8 mouse cellular contexts compared by ENCODE assay signal in the genomic region with DNA sequence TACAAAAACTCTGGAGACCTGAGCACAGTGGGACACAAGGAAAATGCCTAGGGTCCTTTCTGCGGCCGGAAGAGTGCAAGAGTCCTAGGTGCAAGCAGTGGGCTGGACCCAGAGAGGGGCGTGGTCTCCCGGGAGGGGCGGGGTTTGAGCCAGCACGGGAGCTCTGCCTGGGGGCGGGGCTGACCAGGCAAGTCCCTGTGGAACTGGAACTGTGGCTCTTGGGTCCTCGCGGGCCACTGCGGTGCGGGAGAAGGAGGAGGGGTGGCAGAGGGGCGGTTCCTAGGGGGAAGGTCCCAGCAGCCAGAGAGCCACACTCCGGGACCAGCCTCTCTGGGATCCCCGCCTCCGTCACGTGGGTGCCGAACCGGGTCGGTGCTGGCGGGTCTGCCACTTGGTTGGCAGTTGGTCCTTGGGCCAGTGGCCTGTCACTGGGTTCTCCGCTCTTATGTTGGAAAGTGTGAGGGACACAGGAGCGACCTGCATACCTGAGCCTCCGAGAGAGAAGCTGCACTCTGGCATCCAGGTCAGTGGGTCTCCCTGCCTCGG. TPM values are rescaled to one million over a fixed set of nuclear protein-coding genes. Genes with fewer than 3 reads are reported as not detected.
DNase-seq lines count a peak whose midpoint lies in the region; ATAC-seq and TF ChIP-seq lines count a peak whose summit lies in the region.

A gene (plus strand): TSS at position 351 of the 546 bp plus-strand sequence.

- intact Hi-C loops in heart, postnatal 10 days (cut with DNase I), result loop anchor here (5.0 kb wide), 1 partner anchor 112 kb away; no protein-coding TSS in a partner anchor

- peak; percentile 94 for ATAC-seq in forebrain, embryonic 15.5 days (replicated peaks)
- ATAC-seq in liver, embryonic 14.5 days (ENCODE audit: insufficient read depth), result peak; percentile 87
- ATAC-seq in stomach, embryonic 14.5 days (ENCODE audit: insufficient number of reproducible peaks, insufficient read depth, low FRiP score, low read depth), result peak; percentile 98

- H3K27me3 ChIP-seq in CH12.LX (replicated peaks), result no peaks in the 10 kb centered on the region
- peaks cover 3% of the 10 kb centered on the region; the same call in 1 of the 2 replicates for H3K27me3 ChIP-seq in forebrain, embryonic 15.5 days
- H3K27me3 ChIP-seq in liver, embryonic 14.5 days (ENCODE audit: control insufficient read depth, insufficient read depth, low read length), result no peaks in the 10 kb centered on the region
- no peaks in the 10 kb centered on the region for H3K27me3 ChIP-seq in stomach, embryonic 14.5 days (ENCODE audit: control insufficient read depth, insufficient read depth, low read length)

- H3K36me3 ChIP-seq in CH12.LX (replicated peaks in 1 of 2; ENCODE audit: control insufficient read depth in 1 of 2, insufficient read depth in 1 of 2, low read length in 1 of 2), result peaks cover 0 to 1% of the 10 kb centered on the region in 2 experiments
- H3K36me3 ChIP-seq in forebrain, embryonic 15.5 days, result no peaks in the 10 kb centered on the region
- H3K36me3 ChIP-seq in liver, embryonic 14.5 days (replicated peaks; ENCODE audit: control insufficient read depth, insufficient read depth, low read depth), result no peaks in the 10 kb centered on the region
- H3K36me3 ChIP-seq in stomach, embryonic 14.5 days (ENCODE audit: control insufficient read depth, insufficient read depth, low read length), result no peaks in the 10 kb centered on the region

- peak; percentile 66 for TF ChIP-seq POLR2A in CH12.LX (IDR thresholded peaks at IDR 0.05; ENCODE audit: low read depth, low read length)

- TF ChIP-seq CTCF in CH12.LX (conservative IDR thresholded peaks at IDR 0.05 in 1 of 2, IDR thresholded peaks at IDR 0.05 in 1 of 2; ENCODE audit: low read depth in 2 of 2, low read length in 2 of 2), result no peak
- no peak for TF ChIP-seq CTCF in liver, embryonic 14.5 days (IDR thresholded peaks at IDR 0.05; ENCODE audit: low read depth)

- 0 out of 2 replicates have a peak, but pooled peaks have one; percentile 7 for TF ChIP-seq EP300 in CH12.LX (IDR thresholded peaks at IDR 0.05; ENCODE audit: low read length)
- no peak for TF ChIP-seq EP300 in liver, embryonic 14.5 days (IDR thresholded peaks at IDR 0.05; ENCODE audit: low read depth)

- peaks cover 44% of the 10 kb centered on the region for H3K79me2 ChIP-seq in CH12.LX (replicated peaks; ENCODE audit: control insufficient read depth, extremely low read depth, insufficient read depth, poor library complexity, severe bottlenecking)

- dilution Hi-C loops in CH12.LX (cut with MboI; ENCODE audit: extremely low pct_ligation_motif_present, extremely low pct_unique_long_range_greater_than_20kb, low sequenced_read_pairs), result no loop called here

- DNase-seq in CH12.LX (ENCODE audit: extremely low read depth), result peak; percentile 95
- peak; percentile 75 to 77 for DNase-seq in cerebellum, adult 18-20 months
- DNase-seq in heart, postnatal 10 days, result peak; percentile 93 to 94
- DNase-seq in kidney, postnatal 4 days, result peak; percentile 97 to 98
- peak; percentile 69 to 72 (median 71) for DNase-seq in liver, embryonic 14.5 days (ENCODE audit: low read depth in 3 of 3, low spot score in 3 of 3)
- DNase-seq in neural tube, embryonic 10.5 days (ENCODE audit: extremely low spot score, low spot score), result peak; percentile 85

- WGBS in forebrain, embryonic 15.5 days, result under 1% methylated on average over 24 of the region's 24 CpGs
- WGBS in liver, embryonic 14.5 days (ENCODE audit: insufficient replicate concordance), result 2% methylated on average over 22 of the region's 24 CpGs
- WGBS in stomach, embryonic 14.5 days, result 0% methylated on average over 24 of the region's 24 CpGs

- H3K4me1 ChIP-seq in CH12.LX (ENCODE audit: control insufficient read depth in 1 of 2, insufficient read depth in 2 of 2), result peaks cover 14 to 38% of the 10 kb centered on the region in 2 experiments
- peaks cover 13% of the 10 kb centered on the region for H3K4me1 ChIP-seq in forebrain, embryonic 15.5 days
- peaks cover 0 to 8% of the 10 kb centered on the region in 2 experiments; a peak in 2 of 4 replicates for H3K4me1 ChIP-seq in liver, embryonic 14.5 days (replicated peaks; ENCODE audit: control insufficient read depth in 2 of 2, insufficient read depth in 2 of 2, low read length in 1 of 2)
- no peaks in the 10 kb centered on the region for H3K4me1 ChIP-seq in stomach, embryonic 14.5 days (ENCODE audit: control insufficient read depth, insufficient read depth, low read length)

- H3K27ac ChIP-seq in CH12.LX (ENCODE audit: insufficient read depth, low read depth), result peak within 1 kb of the TSS; percentile 87
- no peak within 1 kb of the TSS for H3K27ac ChIP-seq in forebrain, embryonic 15.5 days (replicated peaks)
- no peak within 1 kb of the TSS for H3K27ac ChIP-seq in liver, embryonic 14.5 days
- 0 out of 2 replicates have a peak within 1 kb of the TSS, but pooled peaks have one; percentile 30 for H3K27ac ChIP-seq in stomach, embryonic 14.5 days (ENCODE audit: low read length)

- H3K9me3 ChIP-seq in CH12.LX (replicated peaks; ENCODE audit: low read length), result no peaks in the 10 kb centered on the region
- H3K9me3 ChIP-seq in forebrain, embryonic 15.5 days, result no peaks in the 10 kb centered on the region
- H3K9me3 ChIP-seq in liver, embryonic 14.5 days (ENCODE audit: control insufficient read depth, low read length), result no peaks in the 10 kb centered on the region
- no peaks in the 10 kb centered on the region for H3K9me3 ChIP-seq in stomach, embryonic 14.5 days (ENCODE audit: control insufficient read depth, low read depth, low read length)

- peak within 1 kb of the TSS; percentile 85 to 96 (median 93) for H3K4me3 ChIP-seq in CH12.LX (replicated peaks in 1 of 3; ENCODE audit: low read depth in 2 of 3, low read length in 2 of 3, poor library complexity in 1 of 3)
- H3K4me3 ChIP-seq in forebrain, embryonic 15.5 days, result peak within 1 kb of the TSS; percentile 56
- H3K4me3 ChIP-seq in liver, embryonic 14.5 days (ENCODE audit: insufficient read depth in 1 of 2, low read depth in 2 of 2, low read length in 2 of 2), result peak within 1 kb of the TSS; percentile 50 to 76
- peak within 1 kb of the TSS; percentile 47 for H3K4me3 ChIP-seq in stomach, embryonic 14.5 days (ENCODE audit: low read depth, low read length)

- H3K4me2 ChIP-seq in CH12.LX (ENCODE audit: insufficient read depth, low read depth, poor library complexity, severe bottlenecking), result peak within 1 kb of the TSS; percentile 73
- H3K4me2 ChIP-seq in forebrain, embryonic 15.5 days (replicated peaks), result peak within 1 kb of the TSS; percentile 84
- peak within 1 kb of the TSS; percentile 74 for H3K4me2 ChIP-seq in liver, embryonic 14.5 days (ENCODE audit: low read depth)
- peak within 1 kb of the TSS; percentile 85 for H3K4me2 ChIP-seq in stomach, embryonic 14.5 days (replicated peaks; ENCODE audit: low read depth, low read length)

- H3K9ac ChIP-seq in CH12.LX (ENCODE audit: insufficient read depth, low read depth), result peak within 1 kb of the TSS; percentile 88
- H3K9ac ChIP-seq in forebrain, embryonic 15.5 days (replicated peaks), result peak within 1 kb of the TSS; percentile 44
- H3K9ac ChIP-seq in liver, embryonic 14.5 days (replicated peaks), result no peak within 1 kb of the TSS
- H3K9ac ChIP-seq in stomach, embryonic 14.5 days (replicated peaks; ENCODE audit: low read depth, low read length), result 0 out of 2 replicates have a peak within 1 kb of the TSS, but pooled peaks have one; percentile 28

- in situ Hi-C loops in CH12.LX (cut with MboI; ENCODE audit: low pct_ligation_motif_present, low pct_unique_long_range_greater_than_20kb, low sequenced_read_pairs), result no loop called here

- no peak for TF ChIP-seq RAD21 in CH12.LX (IDR thresholded peaks at IDR 0.05; ENCODE audit: low read depth, low read length)

TF ChIP-seq in CH12.LX, 34 proteins besides CTCF, POLR2A, EP300 and RAD21 (continues in another document):
- TF ChIP-seq ZNF384 (IDR thresholded peaks at IDR 0.05; ENCODE audit: low read depth, low read length), result no peak
- TF ChIP-seq PAX5 (IDR thresholded peaks at IDR 0.05; ENCODE audit: low read length), result no peak
- TF ChIP-seq CHD2 (IDR thresholded peaks at IDR 0.05; ENCODE audit: low read length), result peak; percentile 66; the same call in 1 of the 2 replicates
- TF ChIP-seq TCF12 (IDR thresholded peaks at IDR 0.05; ENCODE audit: low read depth, low read length), result peak; percentile 72; the same call in 1 of the 2 replicates
- no peak for TF ChIP-seq POLR2AphosphoS2 (IDR thresholded peaks at IDR 0.05; ENCODE audit: low read depth, low read length)
- TF ChIP-seq BHLHE40 (IDR thresholded peaks at IDR 0.05; ENCODE audit: low read depth, low read length), result peak; percentile 78
- TF ChIP-seq SMC3 (IDR thresholded peaks at IDR 0.05; ENCODE audit: low read depth, low read length), result no peak
- no peak for TF ChIP-seq ZKSCAN1 (IDR thresholded peaks at IDR 0.05; ENCODE audit: borderline replicate concordance, low read depth, low read length)
- no peak for TF ChIP-seq ZC3H11A (IDR thresholded peaks at IDR 0.05; ENCODE audit: low read depth, low read length)
- 0 out of 2 replicates have a peak, but pooled peaks have one; percentile 12 for TF ChIP-seq MYC (IDR thresholded peaks at IDR 0.05; ENCODE audit: low read depth, low read length)
- no peak for TF ChIP-seq E2F4 (IDR thresholded peaks at IDR 0.05; ENCODE audit: insufficient replicate concordance, low read depth, low read length)
- peak; percentile 48; the same call in 1 of the 2 replicates for TF ChIP-seq TBP (conservative IDR thresholded peaks at IDR 0.05; ENCODE audit: low read depth, low read length)
- peak; percentile 20; the same call in 1 of the 2 replicates for TF ChIP-seq IRF4 (IDR thresholded peaks at IDR 0.05; ENCODE audit: low read depth, low read length)
- TF ChIP-seq NELFE (IDR thresholded peaks at IDR 0.05; ENCODE audit: low read depth, low read length), result peak; percentile 40; the same call in 1 of the 2 replicates
- no peak for TF ChIP-seq GABPA (IDR thresholded peaks at IDR 0.05; ENCODE audit: insufficient replicate concordance, low read depth, low read length)
- TF ChIP-seq MAZ (IDR thresholded peaks at IDR 0.05; ENCODE audit: low read depth, low read length), result peak; percentile 28; the same call in 1 of the 2 replicates
- peak; percentile 71 for TF ChIP-seq SIN3A (IDR thresholded peaks at IDR 0.05; ENCODE audit: low read length)
- TF ChIP-seq NRF1 (IDR thresholded peaks at IDR 0.05; ENCODE audit: low read depth, low read length), result no peak
- peak; percentile 67 for TF ChIP-seq MAX (IDR thresholded peaks at IDR 0.05; ENCODE audit: low read length)

RNA-seq across cellular contexts. Expression of the gene that starts here (rescaled TPM):
- 27.5 and 40.3 TPM in 2 replicates for total RNA-seq in CH12.LX (2012; rRNA removed)
- 30.2 and 32.9 TPM in 2 replicates for total RNA-seq in CH12.LX (2014; rRNA removed)
- polyA plus RNA-seq in CH12.LX (2012; ENCODE audit: insufficient read length, low read depth), result 40.2 and 44.7 TPM in 2 replicates
- 1.3 and 1.6 TPM in 2 replicates for polyA plus RNA-seq in forebrain, embryonic 15.5 days (2015; fragmentation: Nextera tagmentation; extraction: Ambion mirVana)
- 10 to 100 TPM; 13.0 to 17.5 TPM for total RNA-seq in heart, postnatal 10 days (2021)
- polyA plus RNA-seq in liver, embryonic 14.5 days (2012; rRNA removed), result 2.2 and 2.5 TPM in 2 replicates
- polyA plus RNA-seq in liver, embryonic 14.5 days (2014; fragmentation: Nextera tagmentation; extraction: Ambion mirVana), result 3.1 and 3.5 TPM in 2 replicates
- 12.1 and 13.9 TPM in 2 replicates for polyA plus RNA-seq in stomach, embryonic 14.5 days (2014; fragmentation: Nextera tagmentation; extraction: Ambion mirVana)

Comparison
In these comparisons a context has a peak if more than half of its experiments do, and no peak if none do; other contexts are left out.
1. H3K27ac ChIP-seq: peak in CH12.LX (single experiment) and stomach, embryonic 14.5 days (single experiment); none in forebrain, embryonic 15.5 days (single experiment) and liver, embryonic 14.5 days (single experiment).
2. Peak in every context shown above with its lines, with median percentiles within 50 percentile points of each other: DNase-seq, H3K4me2 ChIP-seq, H3K4me3 ChIP-seq and ATAC-seq.